Mouse (Mus musculus) liver, embryonic 16.5 days (tissue): ENCODE data around the gene Isoc2b. TPM values are rescaled to one million over a fixed set of nuclear protein-coding genes. Genes with fewer than 3 reads are reported as not detected.
A peak's percentile ranks its signal among the peaks of the same experiment; 100 is the strongest.
"Not testable (repeated sequence)": the region's sequence is repeated elsewhere in the genome, so short reads cannot be mapped to it uniquely, and the experiment has no call there.

ENCODE experiments used
- ATAC-seq: fragments of 200-750 bp; cut with Nextera tagmentation; 2 replicates; pipeline ENCODE4 v1.8.0; 2017; ENCODE audit warnings: low read depth, mild to moderate bottlenecking, moderate number of reproducible peaks, moderate library complexity
- H3K27ac ChIP-seq: fragments of 300-500 bp; sonication (generic); 2 replicates; pipeline ENCODE4 v1.5.1; 2014; ENCODE audit warnings: mild to moderate bottlenecking, low read length
- H3K27me3 ChIP-seq: fragments of 300-500 bp; sonication (generic); 2 replicates; pipeline ENCODE4 v1.6.1; 2014; ENCODE audit warnings: low read depth, low read length, mixed read lengths; ENCODE audit not compliant: control insufficient read depth, insufficient read depth
- H3K36me3 ChIP-seq: fragments of 300-500 bp; sonication (generic); 2 replicates; pipeline ENCODE4 v1.6.1; 2014; ENCODE audit warnings: mild to moderate bottlenecking; ENCODE audit not compliant: control insufficient read depth, insufficient read depth
- H3K4me1 ChIP-seq: fragments of 300-500 bp; sonication (generic); 2 replicates; pipeline ENCODE4 v1.6.1; 2014; ENCODE audit warnings: low read depth, low read length, mixed read lengths; ENCODE audit not compliant: control insufficient read depth
- H3K4me2 ChIP-seq: fragments of 300-500 bp; sonication (generic); 2 replicates; pipeline ENCODE4 v1.6.1; 2014; ENCODE audit warnings: low read depth, low read length, mixed read lengths
- H3K4me3 ChIP-seq: fragments of 300-500 bp; sonication (generic); 2 replicates; pipeline ENCODE4 v1.5.1; 2014; ENCODE audit warnings: low read depth, mild to moderate bottlenecking, low read length
- H3K9ac ChIP-seq: fragments of 300-500 bp; sonication (generic); 2 replicates; pipeline ENCODE4 v1.6.1; 2014; ENCODE audit warnings: low read depth, low read length
- H3K9me3 ChIP-seq: fragments of 300-500 bp; sonication (generic); replicated peaks from 2 replicates; pipeline ENCODE4 v1.6.1; 2016; ENCODE audit warnings: low read length; ENCODE audit not compliant: control insufficient read depth
- WGBS: fragments of 180-500 bp; shearing (Covaris S2); extraction: QIAGEN DNeasy Blood & Tissue Kit; methylation state at CpG from one replicate; pipeline ENCODE4 v1.1.7; 2014; ENCODE audit not compliant: insufficient replicate concordance; 5-methylcytosine and 5-hydroxymethylcytosine counted together
- polyA plus RNA-seq: library from polyadenylated mRNA; unstranded; fragments of >200 nt; fragmentation: Nextera tagmentation; extraction: Ambion mirVana; gene quantifications from 2 replicates; pipeline ENCODE4 v1.2.1, GENCODE M21; 2015

Gene Isoc2b
- polyA plus RNA-seq, 1 experiment from 2014 or later = 4.8 TPM

DNA sequence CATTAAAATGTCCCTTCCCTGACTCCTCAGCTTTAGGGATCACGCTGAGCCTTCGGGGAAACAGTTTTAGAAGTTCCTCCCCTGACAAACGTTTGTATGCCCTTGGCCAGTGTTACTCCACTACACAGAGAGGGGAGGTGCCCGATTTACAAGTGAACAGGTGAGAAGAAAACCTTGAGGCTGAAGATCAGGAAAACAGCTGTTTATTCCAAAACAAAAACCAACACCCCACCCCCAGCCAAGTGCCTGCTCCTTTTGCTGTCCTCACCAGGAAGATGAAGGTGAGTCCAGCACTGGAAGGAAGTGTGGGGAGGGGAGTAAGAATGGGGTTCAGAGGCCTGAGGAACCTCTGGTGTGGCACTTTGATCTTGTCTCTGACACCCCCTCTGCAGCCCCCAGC lies 44.7 kb downstream of the Isoc2b start:
- Histone ChIP-seq H3K4me2 (no peak overlapping the region), H3K27ac (no peak overlapping the region), H3K36me3 (no peaks in the 10 kb centered on the region), H3K9me3 (no peaks in the 10 kb centered on the region), H3K27me3 (peaks cover 6% of the 10 kb centered on the region), H3K9ac (no peak overlapping the region), H3K4me3 (no peak overlapping the region), H3K4me1 (no peaks in the 10 kb centered on the region)
- ATAC-seq = no peak
- WGBS = 30% methylated on average over 4 of the region's 4 CpGs

GRCm38 (mm10) chr7:4822162-4822907 lies 47.7 kb downstream of the Isoc2b start:
- H3K4me2 ChIP-seq = no peak overlapping the region
- H3K9me3 ChIP-seq = no peaks in the 10 kb centered on the region
- WGBS = 64% methylated on average over 6 of the region's 6 CpGs
- H3K36me3 ChIP-seq = no peaks in the 10 kb centered on the region
- ATAC-seq = no peak
- H3K27ac ChIP-seq = no peak overlapping the region
- H3K4me3 ChIP-seq = no peak overlapping the region
- no peak overlapping the region for H3K9ac ChIP-seq
- H3K27me3 ChIP-seq = no peaks in the 10 kb centered on the region
- no peaks in the 10 kb centered on the region for H3K4me1 ChIP-seq

DNA sequence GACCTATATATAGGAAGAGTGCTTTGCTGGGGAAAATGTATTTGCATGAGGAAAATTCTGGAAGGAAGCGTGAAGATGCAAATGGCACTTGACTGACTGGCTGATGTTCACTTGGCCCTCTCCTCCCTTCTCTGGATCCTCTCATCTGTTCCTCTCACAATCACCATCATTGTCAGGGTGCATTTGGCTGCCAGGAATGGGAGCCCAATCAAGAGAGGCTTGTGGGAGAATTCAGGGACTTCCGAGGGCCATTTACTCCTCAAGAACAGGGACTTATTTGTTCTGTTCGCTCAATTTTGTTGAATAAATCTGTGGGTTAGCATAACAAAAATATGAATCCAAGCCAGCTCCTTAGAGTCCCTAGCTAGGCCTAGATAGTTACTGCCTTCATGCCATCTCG lies 48.4 kb downstream of the Isoc2b start:
- H3K9me3 ChIP-seq = no peaks in the 10 kb centered on the region
- no peak overlapping the region for H3K27ac ChIP-seq
- no peak overlapping the region for H3K4me2 ChIP-seq
- H3K36me3 ChIP-seq = no peaks in the 10 kb centered on the region
- ATAC-seq = no peak
- H3K4me3 ChIP-seq = no peak overlapping the region
- no peaks in the 10 kb centered on the region for H3K27me3 ChIP-seq
- no peaks in the 10 kb centered on the region for H3K4me1 ChIP-seq
- H3K9ac ChIP-seq = no peak overlapping the region
- 62% methylated on average over 4 of the region's 4 CpGs for WGBS

DNA sequence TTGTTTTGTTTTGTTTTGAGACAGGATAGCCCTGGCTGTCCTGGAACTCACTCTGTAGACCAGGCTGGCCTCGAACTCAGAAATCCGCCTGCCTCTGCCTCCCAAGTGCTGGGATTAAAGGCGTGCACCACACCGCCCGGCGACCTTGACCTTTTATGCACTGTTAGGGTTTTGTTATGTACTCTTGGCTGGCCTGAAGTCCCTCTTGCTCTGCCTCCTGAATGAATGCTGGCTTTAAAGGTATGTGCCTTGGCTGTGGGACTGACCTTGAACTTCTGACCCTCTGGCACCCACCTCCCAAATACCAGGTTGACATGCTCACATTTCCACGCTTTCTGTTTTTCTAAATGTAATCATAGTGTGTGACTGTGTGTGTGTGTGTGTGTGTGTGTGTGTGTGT lies 49.1 kb downstream of the Isoc2b start:
- H3K9me3 ChIP-seq, H3K4me3 ChIP-seq, H3K27ac ChIP-seq, H3K4me2 ChIP-seq, ATAC-seq, H3K27me3 ChIP-seq, H3K36me3 ChIP-seq, H3K4me1 ChIP-seq, H3K9ac ChIP-seq: not testable (repeated sequence)
- 74% methylated on average over 7 of the region's 7 CpGs for WGBS

- H3K4me1 ChIP-seq = peaks cover 5% of the 10 kb centered on the region
- no peak overlapping the region for H3K27ac ChIP-seq
- H3K9ac ChIP-seq = no peak overlapping the region
- no peaks in the 10 kb centered on the region for H3K9me3 ChIP-seq
- ATAC-seq = no peak
- H3K27me3 ChIP-seq = no peaks in the 10 kb centered on the region
- no peaks in the 10 kb centered on the region for H3K36me3 ChIP-seq
- H3K4me3 ChIP-seq = no peak overlapping the region
- H3K4me2 ChIP-seq = no peak overlapping the region
Measured at GRCm38 (mm10) chr7:4816559-4816958, 53.5 kb downstream of the Isoc2b start.

GRCm38 (mm10) chr7:4813105-4813791 lies 56.8 kb downstream of the Isoc2b start:
- H3K4me2 ChIP-seq = peak overlapping the region; percentile 67
- no peaks in the 10 kb centered on the region for H3K9me3 ChIP-seq
- H3K27me3 ChIP-seq = no peaks in the 10 kb centered on the region
- H3K9ac ChIP-seq = peak overlapping the region; percentile 56
- H3K4me1 ChIP-seq = peaks cover 26% of the 10 kb centered on the region
- peaks cover 26% of the 10 kb centered on the region for H3K36me3 ChIP-seq
- WGBS = 13% methylated on average over 8 of the region's 8 CpGs
- H3K27ac ChIP-seq = peak overlapping the region; percentile 96
- H3K4me3 ChIP-seq = peak overlapping the region; percentile 99
- no peak for ATAC-seq

- Histone ChIP-seq H3K9me3 (no peaks in the 10 kb centered on the region), H3K4me3 (peak within 1 kb of the TSS; percentile 99), H3K4me2 (peak within 1 kb of the TSS; percentile 86), H3K27me3 (no peaks in the 10 kb centered on the region), H3K4me1 (peaks cover 30% of the 10 kb centered on the region), H3K9ac (peak within 1 kb of the TSS; percentile 99), H3K27ac (peak within 1 kb of the TSS; percentile 96), H3K36me3 (peaks cover 30% of the 10 kb centered on the region)
- under 1% methylated on average over 59 of the region's 62 CpGs for WGBS
- peak; percentile 96 for ATAC-seq
Measured at GRCm38 (mm10) chr7:4812303-4813104, 57.6 kb downstream of the Isoc2b start, which contains the start of gene Ube2s. Gene Ube2s, minus strand, starts transcription at chr7:4812590.

- peak overlapping the region; percentile 96 for H3K27ac ChIP-seq
- no peaks in the 10 kb centered on the region for H3K27me3 ChIP-seq
- H3K4me1 ChIP-seq = peaks cover 36% of the 10 kb centered on the region
- H3K4me3 ChIP-seq = peak overlapping the region; percentile 99
- peak; percentile 1 for ATAC-seq
- H3K4me2 ChIP-seq = peak overlapping the region; percentile 86
- peaks cover 36% of the 10 kb centered on the region for H3K36me3 ChIP-seq
- 0% methylated on average over 23 of the region's 36 CpGs for WGBS
- peak overlapping the region; percentile 99 for H3K9ac ChIP-seq
- no peaks in the 10 kb centered on the region for H3K9me3 ChIP-seq
Measured at GRCm38 (mm10) chr7:4811842-4812302, 58.2 kb downstream of the Isoc2b start.
